Mouse (Mus musculus) v-Abl transformed pro-B cells (cell line): ENCODE data around the gene Fam76a.
"Not testable (repeated sequence)": the region's sequence is repeated elsewhere in the genome, so short reads cannot be mapped to it uniquely, and the experiment has no call there.

Experiments used
- in situ Hi-C, 2 experiments: fragments of 400-800 bp; cut with MboI; formaldehyde crosslinking; loops; one replicate each; pipeline ENCODE4 v1.15.1; 2025; ENCODE audit not compliant: unreplicated experiment in 2 of 2

Gene Fam76a

GRCm38 (mm10) chr4:132945261-132946046, 23.1 kb upstream of the Fam76a start:
- in situ Hi-C loops = loop anchor here in 1 of 2 experiments (5.0 to 10.0 kb wide), 2 partner anchors 57 to 249 kb away; no protein-coding TSS in a partner anchor

GRCm38 (mm10) chr4:132944776-132945175, 22.4 kb upstream of the Fam76a start:
- in situ Hi-C loops = loop anchor here in 1 of 2 experiments (5.0 to 10.0 kb wide), 3 partner anchors 58 to 358 kb away; no protein-coding TSS in a partner anchor

- in situ Hi-C loops = loop anchor here in 1 of 2 experiments (5.0 to 10.0 kb wide), 2 partner anchors 251 to 358 kb away; no protein-coding TSS in a partner anchor
Measured at GRCm38 (mm10) chr4:132944106-132944505, 21.7 kb upstream of the Fam76a start.

GRCm38 (mm10) chr4:132943088-132943487, 20.7 kb upstream of the Fam76a start:
- in situ Hi-C loops = loop anchor here in 1 of 2 experiments (5.0 to 10.0 kb wide), 2 partner anchors 252 to 359 kb away; no protein-coding TSS in a partner anchor

GRCm38 (mm10) chr4:132941012-132941729, 18.8 kb upstream of the Fam76a start:
- in situ Hi-C loops = loop anchor here in 1 of 2 experiments (5.0 to 10.0 kb wide), 2 partner anchors 254 to 361 kb away; no protein-coding TSS in a partner anchor

GRCm38 (mm10) chr4:132939421-132940127, 17.2 kb upstream of the Fam76a start:
- in situ Hi-C loops = loop anchor here (5.0 to 10.0 kb wide), 6 partner anchors 255 to 1975 kb away; partner anchors contain the start of genes Cd164l2 (in 1 of the 2), Eya3 (in 1 of the 2) and Gpr3 (in 1 of the 2)

GRCm38 (mm10) chr4:132938181-132938941, 16.0 kb upstream of the Fam76a start:
- in situ Hi-C loops = loop anchor here (5.0 to 10.0 kb wide), 5 partner anchors 276 to 1974 kb away; partner anchors contain the start of genes Cd164l2 (in 1 of the 2), Eya3 (in 1 of the 2) and Gpr3 (in 1 of the 2)

- in situ Hi-C loops = loop anchor here (5.0 to 10.0 kb wide), 6 partner anchors 162 to 1970 kb away; partner anchors contain the start of genes Cd164l2 (in 1 of the 2), Eya3 (in 1 of the 2) and Gpr3 (in 1 of the 2)
Measured at GRCm38 (mm10) chr4:132934639-132935038, 12.3 kb upstream of the Fam76a start.

GRCm38 (mm10) chr4:132932752-132933404, 10.5 kb upstream of the Fam76a start:
- in situ Hi-C loops = loop anchor here (5.0 to 10.0 kb wide), 5 partner anchors 161 to 1968 kb away; partner anchors contain the start of genes Cd164l2 (in 1 of the 2), Eya3 (in 1 of the 2) and Gpr3 (in 1 of the 2)

- in situ Hi-C loops = loop anchor here (5.0 to 10.0 kb wide), 5 partner anchors 158 to 1966 kb away; partner anchors contain the start of genes Cd164l2 (in 1 of the 2), Eya3 (in 1 of the 2) and Gpr3 (in 1 of the 2)
Measured at GRCm38 (mm10) chr4:132930784-132931183, 8.4 kb upstream of the Fam76a start.

GRCm38 (mm10) chr4:132926520-132926919, 4.2 kb upstream of the Fam76a start:
- in situ Hi-C loops = loop anchor here (5.0 to 10.0 kb wide), 6 partner anchors 82 to 1962 kb away; partner anchors contain the start of gene Ppp1r8 (in 1 of the 2)

- in situ Hi-C loops = loop anchor here in 1 of 2 experiments (10.0 kb wide), 2 partner anchors 77 to 1957 kb away; partner anchors contain the start of gene Ppp1r8
Measured at GRCm38 (mm10) chr4:132922061-132922530, 262 bp downstream of the Fam76a start.

- in situ Hi-C loops = loop anchor here in 1 of 2 experiments (10.0 kb wide), 2 partner anchors 77 to 1957 kb away; partner anchors contain the start of gene Ppp1r8
Measured at GRCm38 (mm10) chr4:132921488-132921887, 870 bp downstream of the Fam76a start.

GRCm38 (mm10) chr4:132920171-132920570, 2.2 kb downstream of the Fam76a start:
- in situ Hi-C loops = loop anchor here in 1 of 2 experiments (10.0 kb wide), 2 partner anchors 75 to 1955 kb away; partner anchors contain the start of gene Ppp1r8

- in situ Hi-C loops = not testable (repeated sequence)
Measured at GRCm38 (mm10) chr4:132918493-132918892, 3.9 kb downstream of the Fam76a start.

- in situ Hi-C loops = no loop called here
Measured at GRCm38 (mm10) chr4:132912156-132912555, 10.2 kb downstream of the Fam76a start.

GRCm38 (mm10) chr4:132905843-132906360, 16.5 kb downstream of the Fam76a start:
- in situ Hi-C loops = no loop called here
